Comparison of ENCODE assay signal across 14 mouse cellular contexts in the genomic region with DNA sequence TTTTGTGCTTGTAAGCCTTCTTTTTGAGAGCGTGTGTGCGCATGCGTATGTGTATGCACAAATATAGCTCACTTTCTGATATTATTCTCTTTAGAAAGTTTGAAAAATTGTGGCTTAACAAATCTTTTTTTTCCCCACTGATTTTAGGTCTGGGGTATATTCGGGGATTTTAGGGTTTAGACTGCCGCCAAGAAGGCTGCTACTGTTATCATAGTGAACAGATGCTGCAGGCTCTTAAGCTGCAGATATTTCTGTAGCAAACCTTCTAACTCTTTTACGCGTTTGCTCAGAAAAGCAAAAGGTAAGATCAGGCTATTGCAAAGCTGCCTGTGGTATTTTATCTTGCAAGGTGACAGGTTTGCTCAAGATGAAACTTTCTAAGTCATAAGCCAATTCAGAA.
"Had no signal": no experiment of that assay in that cellular context is flagged by ENCODE, and none has a peak within 500 bp of the region (broad histone marks: within the 10 kb centered on the region; RNA-seq: fewer than 3 reads in every experiment).

No protein-coding gene starts in this region.

- H3K9me3 ChIP-seq: liver, embryonic 13.5 days; lung, embryonic 15.5 days; neural tube, embryonic 13.5 days had no signal

- H3K9ac ChIP-seq: liver, embryonic 13.5 days; liver, postnatal 0 days; lung, embryonic 15.5 days; neural tube, embryonic 13.5 days had no signal

- H3K27me3 ChIP-seq: liver, embryonic 13.5 days; lung, embryonic 15.5 days; neural tube, embryonic 13.5 days had no signal

- H3K36me3 ChIP-seq: liver, embryonic 13.5 days; lung, embryonic 15.5 days; neural tube, embryonic 13.5 days had no signal

- DNase-seq: kidney, adult 8-10 months; kidney, postnatal 25 days; liver; liver, embryonic 13.5 days; liver, postnatal 0 days; right cerebral cortex, adult 18-20 months; right cerebral cortex, postnatal 4 days; spleen, adult 18-20 months; thymus, adult 18-20 months; thymus, postnatal 25 days had no signal

- ATAC-seq: intestine, postnatal 0 days; liver, postnatal 0 days had no signal

- H3K27ac ChIP-seq: left cerebral cortex, adult 2 months; liver, embryonic 13.5 days; lung, embryonic 15.5 days; neural tube, embryonic 13.5 days had no signal

- H3K4me3 ChIP-seq: left cerebral cortex, adult 2 months; liver, embryonic 13.5 days; lung, embryonic 15.5 days; neural tube, embryonic 13.5 days had no signal

- H3K4me2 ChIP-seq: liver, embryonic 13.5 days; lung, embryonic 15.5 days; neural tube, embryonic 13.5 days had no signal

- H3K4me1 ChIP-seq: liver, embryonic 13.5 days; lung, embryonic 15.5 days had no signal
